Mouse (Mus musculus): Measurements from ENCODE around the gene Gcgr.

Gene Gcgr

GRCm38 (mm10) chr11:120588531-120588930, 58.0 kb downstream of the Gcgr start:
- no peak for DNase-seq (ENCODE audit: low spot score in 2 of 2)

Data from frontal cortex, postnatal 25 days (tissue).